Mouse (Mus musculus) midbrain, embryonic 16.5 days (tissue): ENCODE data around the gene Dynlrb1. TPM values are rescaled to one million over a fixed set of nuclear protein-coding genes. Genes with fewer than 3 reads are reported as not detected.

ENCODE experiments used
- ATAC-seq: fragments of 200-750 bp; cut with Nextera tagmentation; 2 replicates; pipeline ENCODE4 v1.8.0; 2017; ENCODE audit warnings: moderate TSS enrichment
- H3K27ac ChIP-seq: fragments of 300-500 bp; sonication (generic); 2 replicates; pipeline ENCODE4 v1.5.1; 2014; ENCODE audit warnings: mild to moderate bottlenecking, low read length, mixed read lengths
- H3K27me3 ChIP-seq: fragments of 300-500 bp; sonication (generic); 2 replicates; pipeline ENCODE4 v1.6.1; 2014; ENCODE audit warnings: low read depth, low read length, mixed read lengths; ENCODE audit not compliant: control insufficient read depth, insufficient read depth
- H3K36me3 ChIP-seq: fragments of 300-500 bp; sonication (generic); 2 replicates; pipeline ENCODE4 v1.6.1; 2014; ENCODE audit warnings: mild to moderate bottlenecking, low read length, moderate library complexity, mixed read lengths; ENCODE audit not compliant: control insufficient read depth, insufficient read depth
- H3K4me1 ChIP-seq: fragments of 300-500 bp; sonication (generic); 2 replicates; pipeline ENCODE4 v1.6.1; 2014; ENCODE audit warnings: mild to moderate bottlenecking, low read length, mixed read lengths; ENCODE audit not compliant: control insufficient read depth, insufficient read depth
- H3K4me2 ChIP-seq: fragments of 300-500 bp; sonication (generic); 2 replicates; pipeline ENCODE4 v1.6.1; 2014; ENCODE audit warnings: mild to moderate bottlenecking, low read length, mixed read lengths
- H3K4me3 ChIP-seq: fragments of 300-500 bp; sonication (generic); 2 replicates; pipeline ENCODE4 v1.5.1; 2014; ENCODE audit warnings: low read depth, mild to moderate bottlenecking, low read length, moderate library complexity, mixed read lengths
- H3K9ac ChIP-seq: fragments of 300-500 bp; sonication (generic); 2 replicates; pipeline ENCODE4 v1.6.1; 2014; ENCODE audit warnings: low read depth, low read length, mixed read lengths
- H3K9me3 ChIP-seq: fragments of 300-500 bp; sonication (generic); replicated peaks from 2 replicates; pipeline ENCODE4 v1.6.1; 2014; ENCODE audit warnings: mild to moderate bottlenecking, low read length, mixed read lengths; ENCODE audit not compliant: control insufficient read depth, poor library complexity, severe bottlenecking
- WGBS: fragments of 180-500 bp; shearing (Covaris S2); extraction: QIAGEN DNeasy Blood & Tissue Kit; methylation state at CpG from one replicate; pipeline ENCODE4 v1.1.7; 2014; 5-methylcytosine and 5-hydroxymethylcytosine counted together
- polyA plus RNA-seq: library from polyadenylated mRNA; unstranded; fragments of >200 nt; fragmentation: Nextera tagmentation; extraction: Ambion mirVana; gene quantifications from 2 replicates; pipeline ENCODE4 v1.2.1, GENCODE M21; 2015

Gene Dynlrb1
- polyA plus RNA-seq, 1 experiment from 2014 or later: 729 TPM

DNA sequence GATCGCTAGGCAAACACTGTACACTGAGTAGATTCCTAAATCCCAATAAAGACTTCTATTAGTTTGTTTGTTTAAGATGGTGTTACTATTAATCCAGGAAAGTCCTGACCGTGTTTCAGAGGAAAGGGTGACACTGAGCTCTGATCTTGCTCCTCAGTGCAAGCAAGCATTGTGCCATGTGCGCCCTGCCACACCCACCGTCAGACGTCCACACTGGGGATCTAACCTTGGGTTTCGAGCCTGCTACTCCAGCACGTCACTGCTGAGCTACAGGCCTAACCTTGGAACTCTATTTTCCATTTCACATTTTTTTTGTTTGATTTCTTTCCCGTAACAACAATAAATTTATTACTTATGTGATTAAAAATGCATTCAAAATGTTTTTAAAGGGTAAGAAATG lies 53.7 kb downstream of the Dynlrb1 start:
- H3K27me3 ChIP-seq: no peaks in the 10 kb centered on the region
- no peak overlapping the region for H3K4me3 ChIP-seq
- peaks cover 25% of the 10 kb centered on the region; the same call in 1 of the 2 replicates for H3K36me3 ChIP-seq
- no peaks in the 10 kb centered on the region for H3K4me1 ChIP-seq
- ATAC-seq: no peak
- H3K4me2 ChIP-seq: no peak overlapping the region
- WGBS: 95% methylated on average over 8 of the region's 8 CpGs
- H3K9ac ChIP-seq: no peak overlapping the region
- H3K9me3 ChIP-seq: no peaks in the 10 kb centered on the region
- no peak overlapping the region for H3K27ac ChIP-seq

GRCm38 (mm10) chr2:155293382-155293781 lies 57.0 kb downstream of the Dynlrb1 start:
- 88% methylated on average over 2 of the region's 2 CpGs for WGBS
- Histone ChIP-seq H3K36me3 (peaks cover 48% of the 10 kb centered on the region), H3K4me3 (no peak overlapping the region), H3K9me3 (no peaks in the 10 kb centered on the region), H3K4me1 (no peaks in the 10 kb centered on the region), H3K27ac (no peak overlapping the region), H3K4me2 (no peak overlapping the region), H3K9ac (no peak overlapping the region), H3K27me3 (no peaks in the 10 kb centered on the region)
- ATAC-seq: no peak

GRCm38 (mm10) chr2:155293946-155294345 lies 57.6 kb downstream of the Dynlrb1 start:
- Histone ChIP-seq H3K9me3 (no peaks in the 10 kb centered on the region), H3K4me1 (no peaks in the 10 kb centered on the region), H3K27me3 (no peaks in the 10 kb centered on the region), H3K9ac (no peak overlapping the region), H3K27ac (no peak overlapping the region), H3K4me2 (no peak overlapping the region), H3K4me3 (no peak overlapping the region), H3K36me3 (peaks cover 49% of the 10 kb centered on the region)
- WGBS: 95% methylated on average over 4 of the region's 4 CpGs
- ATAC-seq: no peak

DNA sequence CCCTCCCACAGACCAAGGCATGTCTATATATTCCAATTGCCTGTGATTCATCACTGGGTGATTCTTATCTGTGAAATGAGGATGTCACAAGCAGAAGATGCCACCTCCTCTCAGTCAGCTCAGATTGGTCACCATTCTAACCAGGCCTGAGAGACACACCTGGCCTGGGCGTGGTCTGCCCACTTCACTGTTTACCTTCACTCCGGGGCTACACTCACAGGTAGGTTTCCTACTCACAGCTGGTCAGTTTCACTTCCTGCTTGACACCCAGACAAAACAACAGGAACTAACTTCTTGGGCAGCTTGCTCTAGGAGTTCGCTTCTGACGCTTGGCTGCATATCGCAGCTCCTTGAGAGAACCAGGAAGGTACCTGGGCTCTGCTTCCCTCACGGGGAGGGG lies 59.1 kb downstream of the Dynlrb1 start:
- Histone ChIP-seq H3K9me3 (no peaks in the 10 kb centered on the region), H3K27ac (no peak overlapping the region), H3K27me3 (no peaks in the 10 kb centered on the region), H3K4me1 (no peaks in the 10 kb centered on the region), H3K4me2 (no peak overlapping the region), H3K4me3 (no peak overlapping the region), H3K36me3 (peaks cover 45% of the 10 kb centered on the region), H3K9ac (no peak overlapping the region)
- 97% methylated on average over 6 of the region's 6 CpGs for WGBS
- no peak for ATAC-seq

- Histone ChIP-seq H3K27ac (no peak overlapping the region), H3K27me3 (no peaks in the 10 kb centered on the region), H3K4me2 (no peak overlapping the region), H3K36me3 (peaks cover 28% of the 10 kb centered on the region), H3K4me1 (no peaks in the 10 kb centered on the region), H3K9ac (no peak overlapping the region), H3K9me3 (no peaks in the 10 kb centered on the region), H3K4me3 (no peak overlapping the region)
- ATAC-seq: no peak
- WGBS: 90% methylated on average over 4 of the region's 4 CpGs
These were observed 63.2 kb downstream of the Dynlrb1 start for GRCm38 (mm10) chr2:155299563-155299962.

Other genes starting within 250 kb of the Dynlrb1 start
- gene Gm14226, start 218.3 kb upstream of the Dynlrb1 start, polyA plus RNA-seq: 0.09 and 0.16 TPM in 2 replicates
- gene Ahcy, start 162.0 kb upstream of the Dynlrb1 start, polyA plus RNA-seq: 32.3 and 32.6 TPM in 2 replicates
- gene Itch, start 103.0 kb upstream of the Dynlrb1 start, polyA plus RNA-seq: 40.2 and 46.0 TPM in 2 replicates
- 537 and 612 TPM in 2 replicates for gene Map1lc3a, start 39.8 kb downstream of the Dynlrb1 start, polyA plus RNA-seq
- gene Pigu, start 120.9 kb downstream of the Dynlrb1 start, polyA plus RNA-seq: 64.7 and 65.0 TPM in 2 replicates
- 93.1 and 100 TPM in 2 replicates for gene Trp53inp2, start 144.5 kb downstream of the Dynlrb1 start, polyA plus RNA-seq
- 22.7 and 26.6 TPM in 2 replicates for gene Ncoa6, start 237.4 kb downstream of the Dynlrb1 start, polyA plus RNA-seq